Mouse (Mus musculus) midbrain, embryonic 10.5 days (tissue): Measurements from ENCODE around the gene Rasgrp4. TPM values are rescaled to one million over a fixed set of nuclear protein-coding genes. Genes with fewer than 3 reads are reported as not detected.
"Not testable (repeated sequence)": the region's sequence is repeated elsewhere in the genome, so short reads cannot be mapped to it uniquely, and the experiment has no call there.

Experiments
- DNase-seq: peaks from one replicate; pipeline ENCODE4 v3.0.0-alpha.2; 2017; ENCODE audit warnings: low spot score
- H3K27ac ChIP-seq: fragments of 300-500 bp; sonication (generic); replicated peaks from 2 replicates; pipeline ENCODE4 v1.5.1; 2016; ENCODE audit warnings: mild to moderate bottlenecking
- H3K27me3 ChIP-seq: fragments of 300-500 bp; sonication (generic); 2 replicates; pipeline ENCODE4 v1.6.1; 2016; ENCODE audit warnings: low read depth, mild to moderate bottlenecking; ENCODE audit not compliant: poor library complexity, severe bottlenecking
- H3K36me3 ChIP-seq: fragments of 300-500 bp; sonication (generic); 2 replicates; pipeline ENCODE4 v1.6.1; 2016; ENCODE audit warnings: mild to moderate bottlenecking, moderate library complexity
- H3K4me1 ChIP-seq: fragments of 300-500 bp; sonication (generic); 2 replicates; pipeline ENCODE4 v1.6.1; 2016
- H3K4me3 ChIP-seq: fragments of 300-500 bp; sonication (generic); 2 replicates; pipeline ENCODE4 v1.5.1; 2016; ENCODE audit warnings: mild to moderate bottlenecking, moderate library complexity
- H3K9me3 ChIP-seq: fragments of 300-500 bp; sonication (generic); replicated peaks from 2 replicates; pipeline ENCODE4 v1.6.1; 2016; ENCODE audit warnings: mild to moderate bottlenecking
- WGBS: fragments of 180-500 bp; shearing (Covaris S2); methylation state at CpG from one replicate; pipeline ENCODE4 v1.1.7; 2016; 5-methylcytosine and 5-hydroxymethylcytosine counted together
- polyA plus RNA-seq: library from polyadenylated mRNA; unstranded; fragments of >200 nt; fragmentation: Nextera tagmentation; extraction: Ambion mirVana; gene quantifications from 2 replicates; pipeline ENCODE4 v1.2.1, GENCODE M21; 2016

Gene Rasgrp4
- polyA plus RNA-seq, 1 experiment from 2014 or later: 0.33 TPM

DNA sequence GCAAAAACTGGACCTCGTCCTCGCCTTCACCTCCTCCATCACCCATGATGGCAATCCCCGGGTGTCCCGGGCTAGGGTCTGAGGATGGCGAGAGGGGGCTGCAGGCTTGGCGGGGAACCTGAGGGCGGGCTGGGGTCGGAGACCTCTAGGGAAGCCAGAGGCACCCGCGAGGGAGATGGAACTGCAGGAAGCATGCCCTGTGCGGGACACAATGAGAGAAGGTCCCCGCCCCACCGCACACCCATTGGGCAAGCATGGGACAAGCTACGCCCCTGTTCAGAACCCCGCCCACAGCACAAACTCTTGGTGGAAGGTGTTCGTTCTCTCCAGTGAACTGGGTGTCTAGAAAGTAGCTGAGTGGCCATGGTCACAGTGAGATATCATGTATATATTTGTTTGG is 9.7 kb upstream of the Rasgrp4 start, which contains the start of gene Ryr1:
Gene Ryr1, minus strand, starts transcription at position 210 of the 400 bp plus-strand sequence.
- peaks cover 19% of the 10 kb centered on the region for H3K4me1 ChIP-seq
- WGBS: 0% methylated on average over 16 of the region's 16 CpGs
- peak within 1 kb of the TSS; percentile 70; the same call in 1 of the 2 replicates for H3K27ac ChIP-seq

DNA sequence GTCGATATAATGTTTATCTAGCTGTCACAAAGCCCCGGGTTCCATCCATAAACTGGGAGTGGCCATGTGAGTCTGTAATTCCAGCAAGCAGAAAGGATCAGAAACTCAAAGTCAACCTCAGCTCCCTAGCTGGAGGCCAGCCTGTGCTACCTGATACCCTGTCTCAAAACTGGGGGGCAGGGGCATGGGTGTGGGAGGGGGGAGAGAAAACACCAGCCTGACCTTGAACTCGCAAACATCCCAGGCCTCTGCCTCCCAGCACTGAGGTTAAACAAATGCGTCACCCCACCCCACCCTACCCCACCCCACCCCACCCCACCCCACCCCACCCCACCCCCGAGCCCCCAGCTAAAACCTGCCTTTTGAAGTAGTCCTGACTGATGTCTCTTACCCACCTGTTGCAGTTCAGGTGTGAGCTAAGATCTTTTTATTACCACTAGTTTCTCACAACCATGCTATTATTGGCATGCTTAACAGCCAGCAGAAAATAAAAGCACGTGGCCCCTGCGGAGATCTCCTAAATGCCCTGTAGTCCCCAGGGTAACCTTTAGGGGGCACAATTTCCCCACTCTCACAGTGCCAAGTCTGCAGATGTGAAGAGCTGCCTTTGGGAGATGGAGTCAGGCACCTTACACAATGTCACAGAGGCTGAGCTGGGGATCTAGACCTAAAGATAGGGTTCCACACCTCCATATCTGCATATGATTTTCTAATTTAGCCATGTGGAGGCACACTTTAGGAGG is 8.3 kb upstream of the Rasgrp4 start:
- no peaks in the 10 kb centered on the region for H3K36me3 ChIP-seq
- H3K4me3 ChIP-seq: no peak overlapping the region
- WGBS: 35% methylated on average over 7 of the region's 7 CpGs
- H3K27ac ChIP-seq: no peak overlapping the region
- H3K9me3 ChIP-seq: no peaks in the 10 kb centered on the region
- peaks cover 19% of the 10 kb centered on the region for H3K4me1 ChIP-seq
- peak; percentile 56 for DNase-seq
- H3K27me3 ChIP-seq: peaks cover 23% of the 10 kb centered on the region

More for the DNA sequence above, 9.7 kb upstream of the Rasgrp4 start, which contains the start of gene Ryr1:
- peak; percentile 71 for DNase-seq
- Histone ChIP-seq H3K9me3 (no peaks in the 10 kb centered on the region), H3K36me3 (no peaks in the 10 kb centered on the region), H3K4me3 (peak within 1 kb of the TSS; percentile 60), H3K27me3 (peaks cover 23% of the 10 kb centered on the region)

DNA sequence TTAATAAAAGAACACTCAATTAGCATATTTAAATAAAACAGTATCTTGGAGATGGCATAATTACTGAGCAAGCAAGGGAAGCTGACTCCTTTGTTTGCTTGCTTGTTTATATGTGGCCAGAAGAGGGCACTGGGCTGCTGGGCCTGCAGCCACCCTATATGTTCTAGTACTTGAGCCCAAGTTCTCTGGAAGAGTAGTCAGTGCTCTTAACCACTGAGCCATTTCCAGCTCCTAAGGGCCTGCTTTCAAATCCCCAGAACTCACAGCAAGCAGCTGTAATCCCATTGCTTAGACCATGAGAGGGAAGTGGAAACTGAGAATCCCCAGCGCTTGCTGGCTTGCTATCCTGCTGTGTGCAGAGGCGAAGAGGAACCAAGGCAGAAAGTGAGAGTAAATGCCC is 5.9 kb upstream of the Rasgrp4 start:
- Histone ChIP-seq H3K4me1 (peaks cover 17% of the 10 kb centered on the region), H3K4me3 (no peak overlapping the region), H3K36me3 (no peaks in the 10 kb centered on the region), H3K9me3 (no peaks in the 10 kb centered on the region), H3K27me3 (peaks cover 21% of the 10 kb centered on the region), H3K27ac (no peak overlapping the region)
- WGBS: 35% methylated on average over 2 of the region's 2 CpGs
- no peak for DNase-seq

DNA sequence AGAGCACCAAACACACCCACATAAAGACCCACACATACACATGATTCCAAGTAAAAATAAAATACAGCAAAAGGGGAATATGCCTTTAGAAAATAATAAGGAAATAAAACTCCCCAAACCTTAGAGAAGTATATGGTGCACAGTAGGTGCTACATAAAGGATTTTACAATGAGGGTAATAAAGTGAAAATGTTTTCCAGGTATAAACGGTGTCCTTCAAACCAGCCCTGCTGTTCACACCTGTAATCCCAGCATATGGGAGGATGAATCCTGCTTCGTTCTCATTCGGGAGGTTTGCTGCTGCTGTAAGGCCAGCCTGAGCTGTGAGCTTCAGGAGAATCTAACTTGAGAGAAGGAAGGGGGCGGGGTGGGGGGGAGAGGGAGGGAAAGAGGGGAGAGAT is 421 bp upstream of the Rasgrp4 start:
- no peak for DNase-seq

DNA sequence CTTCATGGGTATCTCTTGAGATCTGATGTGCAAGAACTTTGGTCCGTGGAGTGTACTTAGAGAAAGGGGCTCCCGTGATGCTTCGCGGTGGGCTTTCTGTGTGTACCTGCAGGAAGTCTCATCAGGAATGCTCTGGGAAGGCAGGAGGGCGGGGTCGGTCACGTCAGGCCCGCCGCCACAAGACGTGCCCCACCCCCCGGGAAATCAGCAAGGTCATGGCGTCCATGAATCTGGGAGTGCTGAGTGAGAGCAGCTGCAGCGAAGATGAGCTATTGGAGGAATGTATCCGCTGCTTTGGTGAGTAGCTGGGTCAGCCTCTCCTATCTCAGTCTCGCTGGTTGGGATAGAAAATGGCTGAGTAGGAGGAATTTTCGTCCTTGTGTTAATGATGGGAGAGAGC is 2.8 kb downstream of the Rasgrp4 start:
- WGBS: 47% methylated on average over 16 of the region's 16 CpGs
- Histone ChIP-seq H3K4me3 (no peak overlapping the region), H3K9me3 (no peaks in the 10 kb centered on the region), H3K27ac (no peak overlapping the region), H3K27me3 (peaks cover 30% of the 10 kb centered on the region), H3K4me1 (peaks cover 14% of the 10 kb centered on the region), H3K36me3 (no peaks in the 10 kb centered on the region)
- no peak for DNase-seq

More for the DNA sequence above, 421 bp upstream of the Rasgrp4 start:
- H3K4me3 ChIP-seq: peak overlapping the region; percentile 51
- H3K4me1 ChIP-seq: peaks cover 14% of the 10 kb centered on the region
- peaks cover 30% of the 10 kb centered on the region for H3K27me3 ChIP-seq
- WGBS: 8% methylated on average over 4 of the region's 4 CpGs
- no peaks in the 10 kb centered on the region for H3K36me3 ChIP-seq
- H3K9me3 ChIP-seq: no peaks in the 10 kb centered on the region
- H3K27ac ChIP-seq: no peak overlapping the region; the same call in 1 of the 2 replicates

DNA sequence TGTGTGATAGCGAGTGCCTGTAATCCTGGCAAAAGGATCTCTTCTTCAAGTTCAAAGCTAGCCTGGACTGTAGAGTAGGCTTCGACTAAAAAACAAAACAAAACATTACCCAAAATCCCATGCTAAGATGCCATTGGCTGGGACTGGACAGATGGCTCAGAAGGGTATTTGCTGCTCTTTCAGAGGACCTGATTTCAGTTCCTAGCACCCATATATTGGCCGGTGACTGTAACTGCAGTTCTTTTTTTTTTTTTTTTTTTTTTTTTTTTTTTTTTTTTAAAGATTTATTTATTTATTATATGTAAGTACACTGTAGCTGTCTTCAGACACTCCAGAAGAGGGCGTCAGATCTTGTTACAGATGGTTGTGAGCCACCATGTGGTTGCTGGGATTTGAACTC is 4.6 kb downstream of the Rasgrp4 start:
- H3K9me3 ChIP-seq, DNase-seq, H3K4me3 ChIP-seq, H3K36me3 ChIP-seq, H3K27ac ChIP-seq: not testable (repeated sequence)
- Histone ChIP-seq H3K27me3 (peaks cover 23% of the 10 kb centered on the region), H3K4me1 (peaks cover 13% of the 10 kb centered on the region)
- WGBS: 87% methylated on average over 3 of the region's 4 CpGs

DNA sequence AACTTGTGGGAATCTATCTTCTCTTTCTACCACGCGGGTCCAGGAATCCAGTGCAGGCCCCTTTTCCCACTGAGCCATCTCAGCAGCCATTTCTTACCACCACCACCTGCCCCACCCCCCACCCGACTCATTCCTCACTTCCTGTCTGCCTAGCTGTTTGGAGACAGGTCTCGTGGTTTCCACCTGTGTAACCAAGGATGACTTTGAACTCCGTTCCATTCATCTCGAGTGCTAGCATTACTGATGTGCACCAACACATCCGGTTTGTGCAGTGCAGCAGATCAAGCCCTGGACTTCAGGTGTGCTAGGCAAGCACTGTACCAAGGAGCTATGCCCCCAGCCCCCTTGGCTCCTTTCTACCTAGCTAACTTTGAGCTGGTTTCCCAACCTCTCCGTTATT is 6.8 kb downstream of the Rasgrp4 start:
- Histone ChIP-seq H3K9me3 (no peaks in the 10 kb centered on the region), H3K27ac (no peak overlapping the region), H3K27me3 (peaks cover 3% of the 10 kb centered on the region), H3K36me3 (no peaks in the 10 kb centered on the region), H3K4me3 (no peak overlapping the region), H3K4me1 (no peaks in the 10 kb centered on the region)
- 85% methylated on average over 8 of the region's 8 CpGs for WGBS
- DNase-seq: no peak

DNA sequence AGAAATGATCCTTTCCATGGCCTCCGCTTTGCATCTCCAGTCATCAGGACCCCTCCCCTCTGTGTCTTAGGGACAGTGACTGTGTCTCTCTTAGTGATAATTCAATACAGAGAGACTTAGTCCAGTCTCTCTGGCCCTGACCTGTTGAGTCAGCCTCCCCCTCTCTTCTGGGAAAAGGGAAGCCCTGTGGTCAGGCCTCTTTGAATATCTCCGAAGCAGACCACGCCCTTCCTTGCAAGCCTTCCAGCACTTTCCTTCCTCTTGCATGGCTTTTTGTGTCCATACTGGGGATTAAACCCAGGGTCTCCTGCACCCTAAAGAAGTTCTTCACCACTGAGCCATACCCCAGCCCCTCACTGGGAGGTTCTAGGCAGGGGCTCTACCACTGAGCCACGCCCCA is 9.4 kb downstream of the Rasgrp4 start:
- Histone ChIP-seq H3K27me3 (no peaks in the 10 kb centered on the region), H3K27ac (no peak overlapping the region), H3K4me3 (no peak overlapping the region), H3K9me3 (no peaks in the 10 kb centered on the region), H3K4me1 (peaks cover 6% of the 10 kb centered on the region; the same call in 1 of the 2 replicates), H3K36me3 (no peaks in the 10 kb centered on the region)
- no peak for DNase-seq
- 89% methylated on average over 4 of the region's 4 CpGs for WGBS

DNA sequence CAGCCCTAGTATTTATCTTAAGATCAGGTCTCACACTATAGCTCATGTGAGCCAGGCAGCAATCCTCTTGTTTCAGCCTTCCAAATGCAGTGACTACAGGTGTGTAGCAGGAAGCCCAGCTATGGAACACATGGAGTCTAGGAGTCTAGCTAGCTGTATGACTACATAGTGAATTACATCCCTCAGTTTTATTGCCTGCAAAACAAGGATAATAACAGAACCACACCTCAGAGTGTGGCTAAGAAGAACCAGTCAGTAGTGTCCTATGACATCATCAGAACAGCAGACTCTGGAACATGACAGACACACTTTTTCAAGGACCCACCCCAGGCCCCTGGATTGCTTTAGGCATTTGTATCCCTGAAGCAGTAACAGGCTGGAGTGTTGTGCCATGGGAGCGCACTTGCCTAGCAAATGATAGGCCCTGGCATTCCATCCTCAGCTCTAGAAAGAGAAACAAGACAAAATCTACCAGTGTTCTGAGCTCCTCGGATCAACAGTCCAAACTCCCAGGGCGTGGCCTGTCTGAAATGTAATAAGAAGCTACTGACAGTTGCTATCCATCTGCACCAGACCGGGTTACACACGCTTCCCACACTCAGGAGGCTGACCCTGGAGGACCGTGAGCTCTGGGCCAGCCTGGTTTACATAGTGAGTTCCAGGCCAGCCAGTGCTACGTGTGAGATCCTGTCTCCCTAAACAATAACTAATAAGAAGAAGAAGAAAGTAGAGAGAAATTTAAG is 12.1 kb downstream of the Rasgrp4 start:
- Histone ChIP-seq H3K27me3 (no peaks in the 10 kb centered on the region), H3K4me1 (peaks cover 6% of the 10 kb centered on the region; the same call in 1 of the 2 replicates), H3K36me3 (no peaks in the 10 kb centered on the region), H3K27ac (no peak overlapping the region), H3K9me3 (no peaks in the 10 kb centered on the region), H3K4me3 (no peak overlapping the region)
- WGBS: 89% methylated on average over 7 of the region's 7 CpGs
- no peak for DNase-seq

DNA sequence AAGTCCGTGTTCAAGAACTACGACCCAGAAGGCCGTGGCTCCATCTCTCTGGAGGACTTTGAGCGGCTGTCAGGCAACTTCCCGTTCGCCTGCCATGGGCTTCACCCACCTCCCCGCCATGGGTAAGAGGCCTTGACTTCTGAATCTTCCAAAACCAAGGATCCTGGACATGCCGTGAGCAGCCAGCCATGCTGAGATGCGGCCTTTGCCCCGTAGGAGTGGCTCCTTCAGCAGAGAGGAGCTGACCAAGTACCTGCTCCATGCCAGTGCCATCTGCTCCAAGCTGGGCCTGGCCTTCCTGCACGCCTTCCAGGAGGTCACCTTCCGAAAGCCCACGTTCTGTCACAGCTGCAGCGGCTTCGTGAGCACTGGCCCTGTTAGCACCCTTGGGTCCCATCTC is 14.1 kb downstream of the Rasgrp4 start:
- DNase-seq: no peak
- 89% methylated on average over 15 of the region's 15 CpGs for WGBS
- H3K4me1 ChIP-seq: peaks cover 6% of the 10 kb centered on the region; the same call in 1 of the 2 replicates
- H3K27ac ChIP-seq: no peak overlapping the region
- peaks cover 3% of the 10 kb centered on the region; the same call in 1 of the 2 replicates for H3K36me3 ChIP-seq
- no peaks in the 10 kb centered on the region for H3K27me3 ChIP-seq
- no peak overlapping the region for H3K4me3 ChIP-seq
- H3K9me3 ChIP-seq: peaks cover 2% of the 10 kb centered on the region; the same call in 1 of the 2 replicates

DNA sequence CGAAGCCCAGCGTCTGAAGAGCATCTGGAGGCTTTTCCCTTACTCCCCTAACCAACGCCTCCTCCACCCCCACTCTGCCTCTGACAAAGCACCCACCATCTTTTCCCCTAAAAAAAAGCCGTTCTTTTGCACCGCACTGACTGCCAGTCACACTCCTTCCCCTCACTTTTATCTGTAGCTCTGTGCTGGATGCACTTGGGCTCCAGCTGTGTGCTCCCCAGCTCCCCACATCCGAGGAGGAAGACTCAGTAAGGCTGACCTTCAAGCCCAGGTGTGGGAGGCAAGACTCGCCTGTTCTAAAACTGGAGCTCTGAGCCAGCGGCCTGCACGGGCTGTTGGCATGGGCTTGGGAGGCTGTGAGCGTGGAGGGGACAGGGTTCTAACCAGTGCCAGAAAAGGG is 16.8 kb downstream of the Rasgrp4 start:
- Histone ChIP-seq H3K27ac (no peak overlapping the region), H3K4me3 (no peak overlapping the region), H3K27me3 (peaks cover 8% of the 10 kb centered on the region), H3K4me1 (peaks cover 22% of the 10 kb centered on the region), H3K36me3 (peaks cover 9% of the 10 kb centered on the region; the same call in 1 of the 2 replicates), H3K9me3 (peaks cover 8% of the 10 kb centered on the region; the same call in 1 of the 2 replicates)
- 66% methylated on average over 10 of the region's 10 CpGs for WGBS
- DNase-seq: no peak

DNA sequence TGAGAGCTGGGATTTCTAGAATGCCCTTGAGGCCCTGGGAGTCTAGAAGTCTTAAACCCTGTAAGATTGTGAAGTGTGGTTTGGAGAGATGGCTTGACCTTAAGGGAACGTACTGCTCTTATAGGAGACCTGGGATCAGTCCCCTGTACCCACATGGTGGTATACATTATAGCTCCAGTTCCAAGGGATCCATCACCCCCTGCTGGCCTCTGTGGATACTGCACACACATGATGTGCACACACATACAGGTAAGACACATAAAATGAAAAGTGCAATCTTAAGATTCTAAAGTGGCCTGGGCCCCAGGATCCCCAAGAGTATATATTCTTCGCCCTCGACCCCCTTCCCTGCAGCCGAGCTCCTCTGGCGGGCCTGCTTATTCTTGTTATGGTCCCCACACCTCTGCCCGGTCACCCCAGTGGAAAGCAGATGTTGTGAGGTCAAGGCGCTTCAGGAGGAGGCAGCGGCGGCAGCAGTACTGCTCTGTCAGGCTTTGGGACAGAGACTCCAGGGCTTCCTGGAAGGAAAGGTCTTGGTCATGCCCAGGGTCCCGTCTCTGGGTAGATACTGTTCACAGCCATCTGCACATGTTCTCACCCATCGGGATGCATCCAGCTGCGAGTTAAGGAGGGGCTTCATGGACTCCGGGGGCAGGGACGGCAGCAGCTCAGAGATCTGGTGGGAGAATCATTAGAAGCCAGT is 19.5 kb downstream of the Rasgrp4 start:
- DNase-seq: no peak
- Histone ChIP-seq H3K9me3 (peaks cover 8% of the 10 kb centered on the region; the same call in 1 of the 2 replicates), H3K27ac (no peak overlapping the region), H3K4me1 (peaks cover 31% of the 10 kb centered on the region), H3K4me3 (no peak overlapping the region), H3K27me3 (peaks cover 27% of the 10 kb centered on the region), H3K36me3 (peaks cover 9% of the 10 kb centered on the region; the same call in 1 of the 2 replicates)
- WGBS: 94% methylated on average over 14 of the region's 14 CpGs
